Mouse (Mus musculus): Measurements from ENCODE around the gene Nupl2. TPM values are rescaled to one million over a fixed set of nuclear protein-coding genes. Genes with fewer than 3 reads are reported as not detected.

The Nupl2 gene
- polyA plus RNA-seq, 1 experiment from 2014 or later = 18.7 TPM

Other genes starting within 250 kb of the Nupl2 start
- 39.6 and 48.3 TPM in 2 replicates for gene Fam126a, start 134.3 kb upstream of the Nupl2 start, polyA plus RNA-seq (2014; fragmentation: Nextera tagmentation; extraction: Ambion mirVana)
- 29.1 and 31.6 TPM in 2 replicates for gene Klhl7, start 64.4 kb upstream of the Nupl2 start, polyA plus RNA-seq (2014; fragmentation: Nextera tagmentation; extraction: Ambion mirVana)
- gene Kcnh2, start 186.6 kb downstream of the Nupl2 start, polyA plus RNA-seq (2014; fragmentation: Nextera tagmentation; extraction: Ambion mirVana) = 2.5 and 3.8 TPM in 2 replicates
- gene Nos3, start 199.8 kb downstream of the Nupl2 start, polyA plus RNA-seq (2014; fragmentation: Nextera tagmentation; extraction: Ambion mirVana) = 6.4 and 7.2 TPM in 2 replicates
- gene Atg9b, start 227.2 kb downstream of the Nupl2 start, polyA plus RNA-seq (2014; fragmentation: Nextera tagmentation; extraction: Ambion mirVana) = 0.75 and 1.0 TPM in 2 replicates
- gene Abcb8, start 228.7 kb downstream of the Nupl2 start, polyA plus RNA-seq (2014; fragmentation: Nextera tagmentation; extraction: Ambion mirVana) = 54.6 and 55.2 TPM in 2 replicates
- 0.19 TPM in 1 of 2 replicates, not detected in the other for gene Asic3, start 248.4 kb downstream of the Nupl2 start, polyA plus RNA-seq (2014; fragmentation: Nextera tagmentation; extraction: Ambion mirVana)

Data from liver, embryonic 11.5 days (tissue).